Mouse (Mus musculus) layer of hippocampus, postnatal 36 days (tissue): ENCODE data around the gene Olfr612. TPM values are rescaled to one million over a fixed set of nuclear protein-coding genes. Genes with fewer than 3 reads are reported as not detected.
"Not testable (repeated sequence)": the region's sequence is repeated elsewhere in the genome, so short reads cannot be mapped to it uniquely, and the experiment has no call there.

Source experiments
- DNase-seq, 2 experiments: peaks; one replicate each; pipeline ENCODE4 v3.0.0; 2022
- microRNA-seq, 2 experiments: library from miRNA; unstranded; fragments of <30 nt; microRNA quantifications; one replicate each; pipeline ENCODE4 v1.2.0; 2021
- total RNA-seq, 2 experiments: library from RNA; stranded (reverse); gene quantifications; 2 replicates each; pipeline ENCODE4 v1.2.3; 2021

The Olfr612 gene
- total RNA-seq: not detected

- not testable (repeated sequence) for DNase-seq
These were observed at the start of gene Olfr612 for GRCm38 (mm10) chr7:103542617-103543016. Olfr612 (minus strand) TSS chr7:103542717.

- DNase-seq: no peak
These were observed 47.3 kb upstream of the Olfr612 start, which contains the start of gene Olfr618 for GRCm38 (mm10) chr7:103589803-103590202. Olfr618 (plus strand) TSS chr7:103590103.

- DNase-seq: no peak
These were observed 30.2 kb upstream of the Olfr612 start, which contains the start of gene Olfr617 for GRCm38 (mm10) chr7:103572761-103573160. Olfr617 (plus strand) TSS chr7:103573061.

GRCm38 (mm10) chr7:103569043-103569442, 26.5 kb upstream of the Olfr612 start, which contains the start of gene Olfr616:
Olfr616 (minus strand) TSS chr7:103569143.
- no peak for DNase-seq

GRCm38 (mm10) chr7:103555779-103556178, 13.3 kb upstream of the Olfr612 start, which contains the start of gene Olfr615:
Olfr615 (plus strand) TSS chr7:103556079.
- DNase-seq: no peak

DNA sequence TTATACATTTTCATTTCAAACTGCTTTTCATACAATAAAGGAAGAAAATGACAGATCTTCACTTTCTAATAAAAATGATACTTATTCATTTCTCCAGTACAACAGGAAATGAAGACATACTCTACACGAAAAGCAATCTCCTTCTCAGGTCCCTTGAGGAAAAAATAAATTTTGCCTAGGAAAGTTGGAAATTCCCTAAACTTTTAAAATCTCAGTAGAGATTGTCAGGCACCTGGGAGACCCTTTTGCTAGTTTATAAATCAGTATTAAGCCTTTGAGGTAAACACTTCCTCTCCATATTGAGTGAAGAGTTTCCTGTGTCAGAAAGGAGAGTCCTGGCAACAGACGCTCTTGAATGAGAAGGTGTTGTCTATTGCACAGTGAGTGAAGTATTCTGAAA, 5.3 kb upstream of the Olfr612 start, which contains the start of gene Olfr613:
Olfr613 (plus strand) TSS at position 301 of the 400 bp plus-strand sequence.
- no peak for DNase-seq

GRCm38 (mm10) chr7:103520746-103521145, 21.8 kb downstream of the Olfr612 start, which contains the start of gene Olfr611:
Olfr611 (minus strand) TSS chr7:103520846.
- not testable (repeated sequence) for DNase-seq

GRCm38 (mm10) chr7:103512022-103512421, 30.5 kb downstream of the Olfr612 start, which contains the start of gene Olfr610:
Olfr610 (minus strand) TSS chr7:103512122.
- no peak for DNase-seq

GRCm38 (mm10) chr7:103497962-103498361, 44.6 kb downstream of the Olfr612 start, which contains the start of gene Olfr609:
Olfr609 (minus strand) TSS chr7:103498062.
- no peak for DNase-seq

Small RNAs within 50 kb of the gene (microRNA-seq; reads per million reads assigned to microRNA genes)
- gene Gm26506: 0 reads per million in 2 experiments

Other genes starting within 250 kb of the Olfr612 start
- gene Olfr596, start 237.1 kb downstream of the Olfr612 start, total RNA-seq: not detected
- gene Olfr597, start 226.4 kb downstream of the Olfr612 start, total RNA-seq: not detected
- gene Olfr598, start 219.1 kb downstream of the Olfr612 start, total RNA-seq: not detected
- not detected for gene Olfr599, start 206.8 kb downstream of the Olfr612 start, total RNA-seq
- gene Olfr600, start 193.0 kb downstream of the Olfr612 start, total RNA-seq: not detected
- gene Olfr601, start 180.1 kb downstream of the Olfr612 start, total RNA-seq: not detected
- not detected for gene Olfr603, start 156.5 kb downstream of the Olfr612 start, total RNA-seq
- not detected for gene Usp17lc, start 127.6 kb downstream of the Olfr612 start, total RNA-seq
- gene Olfr605, start 97.3 kb downstream of the Olfr612 start, total RNA-seq: not detected
- not detected for gene Olfr606, start 93.7 kb downstream of the Olfr612 start, total RNA-seq
- not detected for gene Olfr607, start 78.6 kb downstream of the Olfr612 start, total RNA-seq
- not detected for gene Olfr608, start 72.8 kb downstream of the Olfr612 start, total RNA-seq
- not detected for gene Olfr609, start 44.7 kb downstream of the Olfr612 start, total RNA-seq
- gene Olfr610, start 30.6 kb downstream of the Olfr612 start, total RNA-seq: not detected
- not detected for gene Olfr611, start 21.9 kb downstream of the Olfr612 start, total RNA-seq
- not detected for gene Olfr613, start 5.4 kb upstream of the Olfr612 start, total RNA-seq
- gene Olfr615, start 13.4 kb upstream of the Olfr612 start, total RNA-seq: not detected
- gene Olfr616, start 26.4 kb upstream of the Olfr612 start, total RNA-seq: not detected
- not detected for gene Olfr617, start 30.3 kb upstream of the Olfr612 start, total RNA-seq
- gene Olfr618, start 47.4 kb upstream of the Olfr612 start, total RNA-seq: not detected
- gene Olfr619, start 57.9 kb upstream of the Olfr612 start, total RNA-seq: not detected
- gene Olfr620, start 69.8 kb upstream of the Olfr612 start, total RNA-seq: not detected
- not detected for gene Olfr622, start 100.0 kb upstream of the Olfr612 start, total RNA-seq
- gene Olfr623, start 121.0 kb upstream of the Olfr612 start, total RNA-seq: not detected
- gene Olfr624, start 128.5 kb upstream of the Olfr612 start, total RNA-seq: not detected
- gene Olfr625-ps1, start 140.0 kb upstream of the Olfr612 start, total RNA-seq: not detected
- gene Olfr243, start 172.0 kb upstream of the Olfr612 start, total RNA-seq: not detected
- gene Olfr628, start 187.7 kb upstream of the Olfr612 start, total RNA-seq: not detected
- not detected for gene Olfr629, start 202.2 kb upstream of the Olfr612 start, total RNA-seq
- not detected for gene Olfr630, start 214.6 kb upstream of the Olfr612 start, total RNA-seq
- not detected for gene Olfr69, start 228.9 kb upstream of the Olfr612 start, total RNA-seq
- not detected for gene Olfr68, start 237.0 kb upstream of the Olfr612 start, total RNA-seq
- not detected for gene Olfr67, start 249.1 kb upstream of the Olfr612 start, total RNA-seq